Mouse (Mus musculus) v-Abl transformed pro-B cells (cell line): ENCODE data around the gene Dpm1.

Source experiments
- in situ Hi-C, 2 experiments: fragments of 400-800 bp; cut with MboI; formaldehyde crosslinking; loops; one replicate each; pipeline ENCODE4 v1.15.1; 2025; ENCODE audit not compliant: unreplicated experiment in 2 of 2

The Dpm1 gene

DNA sequence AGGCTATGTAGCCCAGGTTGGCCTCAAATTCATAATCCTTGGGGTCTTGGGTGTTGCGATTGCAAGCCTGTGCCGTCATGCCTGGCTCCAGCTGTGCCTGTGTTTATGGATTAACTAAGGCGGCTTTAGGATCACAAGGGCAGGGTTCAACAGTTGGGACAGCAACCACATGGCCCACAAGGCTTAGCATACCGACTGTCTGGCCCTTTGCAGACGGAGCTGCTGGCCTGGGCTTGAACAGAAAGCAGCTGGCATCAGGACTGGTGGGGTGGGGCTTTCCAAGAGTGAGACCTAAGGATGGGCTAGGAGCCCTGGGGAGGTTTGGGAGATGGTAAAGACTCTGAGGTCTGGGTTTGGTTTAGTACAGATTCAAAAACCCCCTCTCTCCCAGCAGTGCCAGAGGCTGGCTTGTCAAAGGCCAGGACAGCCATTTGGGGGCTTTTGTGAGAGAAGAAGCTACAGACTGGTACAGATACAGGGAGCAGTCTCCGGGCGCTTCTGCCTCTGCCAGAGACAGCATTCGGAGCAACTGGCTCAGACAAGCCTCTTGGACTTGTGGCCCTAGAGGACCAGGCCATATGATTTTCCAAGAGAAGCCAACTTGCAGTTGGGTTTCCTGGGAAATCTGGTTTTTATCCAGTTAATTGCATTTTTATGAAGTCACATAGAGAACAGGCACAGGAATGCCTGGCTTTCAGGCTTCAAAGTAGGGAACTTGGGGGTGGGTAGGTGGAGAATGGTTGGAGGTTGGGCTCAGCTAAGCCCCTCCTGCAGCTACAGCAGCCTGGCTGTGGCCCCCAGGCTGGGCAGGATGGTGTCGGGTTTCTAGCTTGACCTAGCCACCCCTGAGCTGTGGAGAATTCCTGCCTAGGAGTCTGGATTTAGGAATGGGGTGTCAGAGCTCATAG, 61.2 kb downstream of the Dpm1 start:
- in situ Hi-C loops: no loop called here

DNA sequence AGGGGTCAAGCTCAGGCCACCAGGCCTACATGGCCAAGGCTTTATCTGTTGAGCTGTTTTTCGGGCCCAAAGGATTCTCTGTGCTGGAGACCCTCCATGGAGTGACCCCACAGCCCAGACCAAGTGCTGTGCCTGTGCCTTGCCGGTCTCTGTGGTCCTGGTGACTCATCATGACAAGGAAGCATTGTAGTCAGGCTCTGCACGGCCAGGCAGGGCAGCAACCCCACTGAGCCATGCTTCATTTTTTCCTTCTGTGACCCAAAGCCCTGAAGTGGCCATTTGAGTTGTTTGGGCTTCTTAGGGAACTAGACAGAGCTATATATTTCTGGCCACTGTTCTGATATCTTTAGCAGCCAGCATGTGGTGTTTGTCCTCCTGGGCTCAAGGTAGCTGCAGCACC, 62.6 kb downstream of the Dpm1 start:
- in situ Hi-C loops: no loop called here

DNA sequence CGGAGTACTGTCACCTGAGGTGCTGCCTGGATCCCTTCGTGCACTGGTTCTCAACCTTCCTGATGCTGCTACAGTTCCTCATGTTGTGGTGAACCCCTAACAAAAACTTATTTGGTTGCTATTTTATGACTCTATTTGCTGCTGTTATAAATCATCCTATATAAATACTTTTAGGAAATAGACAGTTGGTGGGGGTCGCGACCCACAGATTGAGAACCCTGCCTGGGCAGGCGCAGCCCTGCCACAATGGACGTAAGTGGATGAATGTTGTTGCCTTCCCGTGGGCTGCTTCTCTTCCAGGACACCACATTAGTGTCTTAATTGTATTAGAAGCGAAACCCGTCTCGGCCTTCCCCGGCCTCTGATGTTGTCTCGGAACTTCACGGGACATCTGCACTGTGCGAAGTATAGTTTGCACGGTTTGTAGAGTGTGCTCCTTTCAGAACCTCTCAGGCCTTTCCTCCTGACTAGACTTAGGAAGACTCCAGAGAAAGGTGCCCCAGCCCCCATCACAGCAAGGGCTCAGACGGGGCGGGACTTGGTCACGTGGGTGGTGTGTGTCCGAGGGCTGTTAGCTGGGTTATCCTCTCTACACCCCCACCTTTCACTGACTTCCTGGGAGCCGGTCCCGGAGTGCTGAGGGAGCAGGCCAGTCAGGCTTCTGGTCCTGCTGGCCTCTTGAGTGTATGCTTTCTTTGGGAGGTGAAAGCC, 63.5 kb downstream of the Dpm1 start:
- in situ Hi-C loops: no loop called here

DNA sequence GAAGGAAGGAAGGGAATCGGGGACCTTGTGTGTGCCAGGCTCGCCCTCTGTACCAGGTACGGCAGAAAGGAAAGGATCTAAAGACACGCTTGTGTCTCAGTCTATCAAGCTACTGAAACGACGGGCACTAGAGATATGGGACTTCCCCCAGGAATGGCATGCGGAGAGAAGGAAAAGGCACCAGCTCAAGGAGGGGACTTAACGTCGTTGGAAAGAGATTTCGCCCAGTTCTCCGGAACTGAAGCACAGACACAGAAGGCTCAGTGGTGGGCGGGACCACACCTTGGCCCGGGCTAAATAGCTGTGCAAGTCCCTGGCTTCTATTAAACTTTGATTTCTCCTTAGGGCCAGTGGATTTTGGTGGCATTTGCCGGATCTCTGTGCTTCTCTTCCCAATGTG, 68.4 kb downstream of the Dpm1 start:
- in situ Hi-C loops: no loop called here

DNA sequence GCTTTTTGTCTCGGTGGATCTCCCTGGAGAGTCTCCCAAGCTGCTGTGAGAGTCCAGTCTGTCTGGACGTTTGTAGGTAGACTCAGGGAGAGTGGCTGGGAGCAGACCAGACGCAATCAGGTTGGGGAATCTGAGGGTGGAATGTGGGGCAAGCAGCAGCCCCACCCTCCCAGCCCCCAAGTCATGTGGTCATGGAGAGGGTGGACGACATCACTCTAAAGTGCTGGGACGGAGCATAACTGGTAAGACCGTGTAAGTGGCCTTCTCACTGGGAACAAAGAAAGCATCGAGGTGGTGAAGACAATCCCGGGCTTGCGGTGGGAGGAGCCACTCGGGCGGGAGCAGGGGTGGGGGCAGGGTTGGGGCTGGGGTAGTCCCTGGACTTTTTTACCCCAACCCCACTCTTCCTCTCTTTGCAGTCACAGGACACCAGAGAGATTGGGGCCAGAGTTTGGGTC, 68.8 kb downstream of the Dpm1 start:
- in situ Hi-C loops: no loop called here

DNA sequence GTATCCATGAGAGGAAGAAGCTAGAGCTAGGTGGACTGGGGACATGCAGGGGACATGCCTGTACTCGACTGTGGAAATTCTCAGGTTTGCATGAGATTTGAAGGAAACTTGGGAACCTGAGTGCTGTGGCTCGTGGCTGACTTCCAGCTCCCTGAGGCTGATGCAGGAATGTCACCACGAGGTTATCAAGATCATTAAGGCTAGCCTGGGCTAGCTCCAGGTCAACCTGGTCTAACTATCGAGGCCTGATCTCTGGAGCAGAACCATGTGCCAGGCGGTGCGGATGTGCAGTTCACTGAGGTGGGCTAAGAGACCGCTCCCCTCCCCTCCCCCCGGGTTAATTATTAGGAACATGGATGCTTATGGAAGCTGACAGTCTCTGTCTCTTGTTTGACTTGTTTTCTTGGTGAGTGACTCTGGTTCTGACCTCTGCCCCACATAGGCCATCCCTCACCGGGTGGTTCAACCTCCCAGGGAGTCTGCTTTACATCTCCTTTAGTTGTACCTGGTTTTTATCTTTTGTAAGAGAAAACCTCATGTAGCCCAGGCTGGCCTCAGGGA, 69.9 kb downstream of the Dpm1 start:
- in situ Hi-C loops: no loop called here
